Mouse (Mus musculus) brain, embryonic 14.5 days (tissue): ENCODE measurements around the gene Hcn1.

Experiments
- CTCF ChIP-seq: fragments of 200-500 bp; IDR thresholded peaks from 2 replicates; pipeline ENCODE4 v1.5.1; 2012; ENCODE audit warnings: inconsistent platforms, mild to moderate bottlenecking, moderate library complexity, borderline replicate concordance; ENCODE audit not compliant: insufficient read depth, insufficient read length; ENCODE audit errors: extremely low read depth
- POLR2A ChIP-seq: fragments of 200-500 bp; IDR thresholded peaks from 2 replicates; pipeline ENCODE4 v1.6.1; 2012; ENCODE audit warnings: mild to moderate bottlenecking, inconsistent platforms, borderline replicate concordance; ENCODE audit not compliant: poor library complexity, insufficient read depth, insufficient read length, severe bottlenecking; ENCODE audit errors: extremely low read depth

GRCm38 (mm10) chr13:118023381-118023780 lies 421.3 kb downstream of the Hcn1 start:
- TF ChIP-seq POLR2A (no peak), CTCF (no peak)
